Mouse (Mus musculus): ENCODE measurements around the gene Tpbg. TPM values are rescaled to one million over a fixed set of nuclear protein-coding genes. Genes with fewer than 3 reads are reported as not detected.

Gene Tpbg
- 0.23 and 0.28 TPM in 2 replicates for polyA plus RNA-seq (2012; rRNA removed)

GRCm38 (mm10) chr9:85842351-85843011 lies at the start of gene Tpbg:
Gene Tpbg (plus strand): TSS chr9:85842380.

Other genes starting within 250 kb of the Tpbg start
- 10.8 and 11.5 TPM in 2 replicates for gene Ibtk, start 93.0 kb upstream of the Tpbg start, polyA plus RNA-seq (2012; rRNA removed)